Mouse (Mus musculus) urinary bladder, postnatal 10 days (tissue): ENCODE data around the gene Basp1.

Experiments
- DNase-seq: peaks from one replicate; pipeline ENCODE4 v3.0.0; 2022; ENCODE audit warnings: low spot score

Gene Basp1

DNA sequence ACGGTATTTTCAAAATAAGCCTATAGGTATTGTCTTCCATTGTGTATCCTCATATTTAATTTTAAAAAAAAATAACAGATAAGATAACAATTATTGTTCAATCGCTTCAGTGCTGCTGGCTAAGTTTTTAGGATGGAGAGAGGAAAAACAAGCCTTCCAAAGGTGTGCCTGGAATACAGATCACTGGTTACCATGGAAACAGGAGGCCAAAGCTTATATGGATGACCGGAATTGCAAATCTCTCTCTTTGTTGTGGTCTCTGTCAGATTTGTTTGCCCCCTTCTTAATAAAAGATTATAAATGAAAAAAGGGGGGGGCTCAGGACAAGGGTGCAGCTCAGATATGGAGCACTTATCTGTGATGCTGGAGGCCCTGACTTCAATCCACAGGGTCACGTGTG, 2.4 kb upstream of the Basp1 start:
- DNase-seq, result no peak

DNA sequence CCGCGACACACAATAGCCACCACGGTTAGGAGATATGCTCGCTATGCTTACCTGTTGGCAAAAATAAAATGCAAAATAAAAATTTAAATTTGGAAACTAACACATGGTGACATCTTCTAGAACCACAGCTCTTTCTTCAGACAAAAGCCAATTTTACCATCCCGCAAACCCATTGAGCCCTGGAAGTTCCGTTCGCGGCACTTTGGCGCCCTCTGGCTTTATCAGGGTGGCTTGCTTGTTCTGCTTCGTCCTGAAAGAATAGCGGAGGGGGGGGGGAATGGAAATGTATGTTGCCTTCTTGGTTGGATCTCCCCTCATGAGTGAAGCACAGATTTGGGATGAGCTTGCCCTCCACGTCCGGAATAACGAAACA, 1.2 kb upstream of the Basp1 start:
- peak; percentile 41 for DNase-seq

DNA sequence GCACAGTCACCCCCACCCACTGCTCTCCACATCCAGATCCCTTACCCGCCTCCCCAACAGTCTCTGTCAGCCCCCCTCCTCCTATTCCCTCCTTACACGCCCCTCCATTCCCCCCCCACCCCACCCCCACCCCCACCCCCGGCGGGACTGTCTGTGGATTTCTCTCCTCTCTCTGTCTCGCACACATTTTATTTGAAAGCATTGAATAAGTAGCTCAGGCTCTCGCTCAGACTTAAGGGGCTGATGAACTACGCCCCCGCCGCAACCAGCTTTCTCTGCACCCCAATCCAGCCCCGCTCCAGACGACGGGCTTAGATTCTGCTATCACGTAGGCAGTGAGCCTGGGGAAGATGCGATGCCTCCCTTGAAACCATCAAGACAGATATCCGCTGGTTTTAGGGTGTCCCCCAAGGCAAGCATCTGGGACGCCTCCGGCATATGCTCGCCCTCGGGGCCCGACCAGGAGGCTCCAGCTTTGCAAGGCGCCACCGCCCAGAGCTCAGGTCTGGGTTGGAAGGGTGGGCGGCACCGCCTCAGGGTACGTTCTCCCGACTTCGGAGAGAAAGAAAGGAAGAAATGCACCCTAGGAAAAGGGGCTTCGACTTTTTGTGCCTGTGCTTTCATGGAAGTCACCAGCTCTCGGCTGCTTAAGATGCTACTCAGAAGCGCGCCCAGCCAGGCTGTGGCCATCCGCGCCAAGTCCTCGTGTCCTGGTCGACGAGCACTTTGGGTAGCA, 615 bp upstream of the Basp1 start:
- DNase-seq, result no peak

GRCm38 (mm10) chr15:25412761-25413261, 753 bp downstream of the Basp1 start:
- no peak for DNase-seq

GRCm38 (mm10) chr15:25412171-25412641, 1.4 kb downstream of the Basp1 start:
- no peak for DNase-seq

DNA sequence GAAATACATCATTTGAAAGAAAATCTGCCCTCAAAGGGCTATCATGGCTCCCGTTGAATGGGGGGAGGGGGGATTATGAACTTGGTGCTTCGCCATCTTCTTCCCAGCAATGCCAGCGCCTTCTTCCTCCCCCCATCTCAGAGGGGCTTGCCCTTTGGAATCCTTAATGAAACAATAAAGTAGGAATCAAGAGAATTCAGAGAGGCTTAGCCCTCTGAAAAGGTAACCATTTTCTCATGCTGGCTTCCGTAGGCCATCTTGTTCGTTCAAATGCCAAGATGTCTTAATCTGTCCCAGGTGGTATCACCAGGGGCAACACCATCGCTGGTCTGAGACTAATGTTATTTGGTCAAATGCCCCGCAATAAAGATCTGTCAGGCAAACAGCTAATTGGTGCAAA, 2.1 kb downstream of the Basp1 start:
- DNase-seq, result no peak

DNA sequence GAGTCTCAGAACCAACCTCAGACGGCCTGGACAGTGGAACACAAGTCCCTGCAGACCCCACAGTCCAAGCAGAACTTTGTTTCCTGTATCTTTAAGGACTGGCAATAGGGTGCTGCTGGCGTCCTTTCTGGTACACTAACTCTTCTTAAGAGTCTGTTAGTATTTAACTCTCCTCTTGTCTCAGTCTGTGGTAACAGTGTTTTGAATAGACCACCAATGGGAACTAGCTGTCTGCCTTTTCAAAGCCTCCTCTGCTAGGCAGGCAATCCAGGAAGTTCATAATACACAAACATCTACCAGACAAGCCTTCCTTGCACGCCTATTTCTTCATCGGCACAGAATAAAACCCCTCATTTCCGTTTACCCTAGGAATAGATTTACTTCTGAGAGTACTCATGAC, 7.6 kb downstream of the Basp1 start:
- no peak for DNase-seq

- DNase-seq, result no peak
Measured at GRCm38 (mm10) chr15:25403879-25404278, 9.7 kb downstream of the Basp1 start.

- no peak for DNase-seq
Measured at GRCm38 (mm10) chr15:25402001-25402400, 11.6 kb downstream of the Basp1 start.

GRCm38 (mm10) chr15:25400276-25400675, 13.3 kb downstream of the Basp1 start:
- DNase-seq, result no peak

DNA sequence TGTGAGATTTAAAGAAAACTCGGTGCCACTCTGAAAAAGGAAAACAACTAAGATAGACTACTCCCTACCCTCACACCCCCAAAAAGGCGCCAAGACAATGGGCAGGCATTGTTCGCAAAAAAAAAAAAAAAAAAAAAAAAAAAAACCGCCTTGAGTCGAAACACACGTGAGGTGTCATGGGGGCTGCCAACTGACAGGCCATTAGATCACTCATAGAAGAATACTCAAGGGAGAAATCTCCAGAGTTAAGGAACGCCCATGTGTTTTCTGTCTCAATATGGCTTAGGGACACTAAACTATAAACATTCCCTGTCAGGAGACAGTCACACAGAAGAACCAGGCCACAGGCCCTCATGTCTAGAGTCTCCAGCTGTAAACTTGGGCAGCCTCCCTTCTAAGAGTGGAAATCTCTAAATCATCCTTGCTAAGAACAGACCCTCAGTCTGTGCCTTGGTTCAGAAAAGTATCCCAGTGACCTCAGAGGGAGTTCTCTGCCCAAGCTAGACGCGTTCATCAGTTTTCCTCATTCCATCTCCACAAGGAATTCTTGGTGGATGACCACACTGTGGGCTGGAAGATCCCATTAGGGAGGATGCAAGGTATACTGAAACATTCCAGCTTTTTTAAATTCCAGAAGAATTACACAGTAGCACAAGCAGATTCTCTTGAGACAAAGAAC, 17.5 kb downstream of the Basp1 start:
- DNase-seq, result no peak

GRCm38 (mm10) chr15:25392525-25393099, 21.0 kb downstream of the Basp1 start:
- DNase-seq, result no peak

DNA sequence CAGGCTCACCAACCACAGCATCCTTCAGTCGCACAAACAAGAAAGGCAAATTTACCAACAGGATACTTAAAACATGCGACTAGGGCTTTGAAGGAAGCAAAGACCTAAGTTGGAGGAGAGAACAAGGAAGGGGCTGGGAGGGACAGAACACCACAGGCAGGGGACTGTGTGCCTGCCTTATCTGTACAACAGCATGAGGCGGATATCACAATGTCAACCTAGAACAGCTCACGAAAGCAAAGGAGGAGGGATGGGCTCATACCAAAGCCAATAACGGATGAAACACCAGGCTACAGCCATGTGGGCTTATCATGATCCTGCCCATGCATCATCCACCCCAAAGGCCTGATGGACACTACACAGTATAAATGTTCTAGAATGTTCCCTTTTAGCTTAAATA, 22.4 kb downstream of the Basp1 start:
- no peak for DNase-seq

DNA sequence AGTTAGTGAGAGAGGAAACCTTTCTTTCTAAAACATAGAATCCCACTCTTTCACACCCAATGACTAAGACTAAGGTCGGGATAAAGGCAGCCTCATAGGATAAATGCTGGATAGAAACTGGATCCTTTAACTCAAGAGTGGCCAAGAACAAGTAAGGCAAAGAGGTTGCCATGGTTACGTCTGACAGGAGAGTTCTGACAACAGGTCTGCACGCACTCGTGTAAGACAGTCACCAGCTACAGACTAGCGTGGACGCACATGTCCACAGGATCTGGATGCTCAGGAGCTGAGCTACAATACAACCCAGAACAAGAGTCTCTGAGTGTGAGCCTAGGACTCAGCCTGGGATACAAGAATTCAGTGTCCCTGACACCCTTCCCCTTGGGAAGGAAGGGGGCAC, 26.0 kb downstream of the Basp1 start:
- DNase-seq, result no peak

DNA sequence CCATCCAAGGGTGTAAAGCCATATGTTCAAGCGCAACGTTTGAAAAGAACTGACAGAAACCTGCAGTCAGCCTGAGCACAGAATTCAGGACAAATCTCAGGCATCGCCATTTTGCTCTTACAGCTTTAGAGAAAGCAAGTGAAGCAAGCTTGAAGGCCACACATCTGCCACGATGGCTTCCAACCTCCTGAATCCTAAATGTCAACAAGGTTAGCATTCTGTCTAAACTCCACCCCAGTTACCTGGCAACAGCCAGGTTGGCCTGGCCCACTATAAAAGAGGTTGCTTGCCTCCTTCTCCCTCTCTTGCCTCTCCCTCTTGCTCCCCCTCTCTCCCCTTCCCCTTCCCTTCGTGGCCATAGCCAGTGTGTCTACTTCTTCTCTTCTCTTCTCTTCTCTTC, 33.5 kb downstream of the Basp1 start:
- no peak for DNase-seq

DNA sequence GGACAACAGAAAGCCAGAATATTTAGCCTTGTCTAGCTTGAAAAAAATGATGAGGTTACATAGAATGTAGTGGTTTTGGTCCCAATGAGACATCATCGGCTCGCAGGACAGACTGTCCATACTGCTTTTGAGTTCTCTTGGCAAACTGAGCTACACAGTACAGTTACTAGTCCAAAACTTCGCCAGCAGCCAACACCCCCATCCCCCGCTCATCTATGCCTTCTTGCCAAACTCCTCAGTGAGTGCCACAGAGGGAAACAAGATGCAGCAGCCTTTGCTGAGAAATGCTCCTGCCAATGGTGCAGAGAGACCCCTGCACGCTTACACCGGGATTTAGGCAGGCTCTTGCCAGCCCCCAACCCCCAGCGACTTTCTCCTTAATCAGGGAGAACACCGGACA, 34.9 kb downstream of the Basp1 start:
- no peak for DNase-seq

DNA sequence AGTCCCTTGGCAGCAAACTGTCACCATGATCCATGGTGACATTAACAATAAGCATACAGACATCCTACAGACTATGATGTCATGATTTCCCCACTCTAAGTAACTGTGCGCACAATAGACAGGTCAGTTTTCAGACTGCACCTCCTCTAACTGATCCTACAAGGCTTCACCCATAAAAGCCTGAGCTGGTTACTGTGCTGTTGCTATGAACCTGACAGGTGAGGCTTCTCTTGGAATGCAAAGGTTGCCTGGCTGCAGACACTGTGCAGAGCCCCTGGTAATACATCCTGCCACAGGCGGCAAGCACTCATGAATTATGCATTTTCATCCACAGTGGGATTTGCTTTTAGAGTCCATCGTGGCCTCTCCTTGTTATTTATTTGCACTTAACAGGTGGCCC, 36.6 kb downstream of the Basp1 start:
- no peak for DNase-seq

DNA sequence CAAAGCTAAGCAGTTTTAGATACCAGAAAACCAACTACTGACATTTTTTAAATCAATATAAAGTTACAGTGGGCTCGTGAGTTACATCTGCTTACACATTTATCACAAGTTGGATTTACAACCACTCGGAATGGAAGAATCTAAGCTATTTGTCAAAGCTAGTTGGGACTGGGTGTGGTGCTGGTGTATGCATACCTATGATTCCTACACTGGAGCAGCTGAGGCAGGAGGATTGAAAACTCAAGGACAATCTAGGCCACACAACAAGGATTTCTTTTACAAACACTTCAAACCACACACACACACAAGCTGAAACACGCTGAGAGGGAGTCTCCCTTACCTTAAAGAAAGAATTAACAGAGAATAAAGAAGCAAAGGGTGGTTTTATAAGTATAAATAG, 40.1 kb downstream of the Basp1 start:
- no peak for DNase-seq

GRCm38 (mm10) chr15:25369522-25369921, 44.0 kb downstream of the Basp1 start:
- DNase-seq, result no peak

DNA sequence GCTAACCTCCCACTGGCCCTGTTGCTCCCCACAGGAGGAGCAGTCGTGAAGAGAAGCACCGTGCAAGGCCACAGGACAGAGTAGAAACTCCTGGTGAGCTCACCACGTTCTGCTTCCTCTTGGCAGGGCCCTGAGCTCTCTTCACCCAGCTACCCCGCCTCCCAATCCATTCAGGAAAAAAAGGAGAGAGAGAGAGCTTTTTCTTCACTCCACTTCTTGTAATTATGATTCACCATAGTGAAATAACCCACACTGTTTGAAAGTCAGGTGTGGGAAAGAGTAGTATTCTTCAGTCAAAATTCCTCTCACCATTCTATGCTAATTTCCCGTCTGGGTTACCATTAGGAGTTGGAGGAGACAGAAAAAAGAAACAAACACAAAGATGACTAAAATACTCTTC, 48.1 kb downstream of the Basp1 start:
- DNase-seq, result no peak

- DNase-seq, result no peak
Measured at GRCm38 (mm10) chr15:25364819-25365463, 48.6 kb downstream of the Basp1 start.

DNA sequence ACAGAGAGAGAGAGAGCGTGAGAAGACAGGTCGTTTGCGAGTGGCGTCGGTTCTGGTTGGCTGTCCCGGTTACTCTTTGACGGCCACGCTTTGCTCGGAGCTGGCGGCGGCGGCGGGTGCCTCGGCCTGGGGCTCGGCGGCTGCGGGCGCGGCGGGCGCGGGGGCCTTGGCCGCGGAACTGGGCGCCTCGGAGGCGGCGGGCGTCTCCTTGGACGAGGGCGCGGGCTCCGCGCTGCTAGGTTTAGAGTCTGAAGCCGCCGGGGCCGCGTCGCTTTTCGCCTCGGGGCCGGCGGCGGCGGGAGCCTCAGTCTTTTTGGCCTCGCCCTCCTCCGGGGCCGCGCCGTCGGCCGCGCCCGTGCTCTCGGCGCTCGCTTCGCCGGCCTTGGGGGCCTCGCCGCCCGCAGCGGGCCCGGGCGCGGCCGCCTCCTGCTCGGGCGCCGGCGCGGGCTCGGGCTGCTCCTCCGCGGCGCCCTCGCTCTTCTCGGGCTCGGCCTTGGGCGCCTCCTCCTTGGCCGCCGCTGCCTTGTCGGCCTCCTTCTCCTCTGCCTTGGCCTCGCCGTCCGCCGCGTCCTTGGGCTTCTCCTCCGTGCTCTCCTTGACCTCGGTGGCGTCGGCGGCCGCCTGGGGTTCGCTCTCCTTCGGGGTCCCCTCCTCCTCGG, 49.3 kb downstream of the Basp1 start:
- no peak for DNase-seq
